Mouse (Mus musculus) A20 (cell line): ENCODE results near the gene Slco4c1.

Source experiments
- DNase-seq: peaks from one replicate; pipeline ENCODE4 v3.0.0-alpha.2; 2011; ENCODE audit warnings: low read depth, low spot score

Gene Slco4c1

DNA sequence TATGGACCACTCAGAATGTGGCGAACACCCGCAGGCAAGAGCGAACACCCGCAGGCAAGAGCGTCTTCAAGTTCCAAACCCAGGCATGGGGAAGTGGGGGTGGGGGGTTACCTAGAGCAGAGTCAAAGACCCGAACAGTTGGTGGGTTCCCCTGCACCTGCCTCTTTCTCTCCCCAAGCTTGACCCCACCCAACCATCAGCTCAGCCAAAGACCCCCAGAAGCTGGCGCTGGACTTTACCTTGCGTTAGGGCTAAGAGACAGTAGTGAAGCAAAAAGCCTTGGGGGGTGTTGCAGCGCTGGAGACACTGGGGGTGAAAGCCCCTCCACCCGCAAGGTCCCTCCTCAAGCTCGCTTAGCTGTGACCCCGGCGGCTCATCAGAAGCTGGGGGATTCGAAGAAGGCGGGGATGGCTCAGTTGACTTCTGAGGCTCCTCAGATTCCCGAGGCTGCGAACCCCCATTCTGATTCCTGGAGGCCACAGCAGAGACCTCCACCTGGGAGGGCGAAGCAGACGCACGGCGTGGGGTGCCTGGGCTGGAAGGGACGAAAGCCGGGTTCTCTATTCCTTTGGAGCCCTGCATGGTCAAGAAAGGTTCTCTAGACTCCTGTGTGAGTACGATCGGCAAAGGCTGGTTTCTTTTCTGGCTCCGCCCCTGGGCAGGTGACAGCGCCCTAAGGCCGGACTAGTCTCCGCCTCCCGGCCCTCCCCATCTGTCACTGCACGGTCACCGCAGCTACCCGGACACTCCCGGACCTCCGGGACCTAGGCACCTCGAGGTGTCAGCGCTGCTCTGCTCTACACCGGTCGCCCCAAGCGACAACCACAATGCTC lies at the start of gene Slco4c1:
Gene Slco4c1, minus strand, starts transcription at position 644 of the 833 bp plus-strand sequence.
- DNase-seq = no peak

DNA sequence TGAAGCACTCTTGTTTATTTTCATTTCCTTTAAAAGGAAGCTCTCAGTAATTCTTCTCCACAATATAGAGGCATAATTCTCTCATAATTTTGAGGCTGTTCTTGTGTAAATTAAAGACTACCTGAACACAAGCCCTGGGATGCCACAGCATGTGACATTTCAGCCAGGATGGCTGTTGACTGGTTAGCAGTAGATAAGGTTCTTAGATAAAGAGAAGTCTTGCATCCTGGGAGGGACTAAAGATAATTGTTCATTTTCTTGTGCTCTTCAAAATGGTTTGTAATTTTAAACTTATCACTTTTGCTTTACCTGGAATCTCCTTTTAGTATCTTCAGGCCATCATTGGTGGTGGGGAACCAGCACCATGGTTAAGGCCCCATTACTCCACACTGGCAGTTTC lies 45.4 kb upstream of the Slco4c1 start:
- DNase-seq = no peak

DNA sequence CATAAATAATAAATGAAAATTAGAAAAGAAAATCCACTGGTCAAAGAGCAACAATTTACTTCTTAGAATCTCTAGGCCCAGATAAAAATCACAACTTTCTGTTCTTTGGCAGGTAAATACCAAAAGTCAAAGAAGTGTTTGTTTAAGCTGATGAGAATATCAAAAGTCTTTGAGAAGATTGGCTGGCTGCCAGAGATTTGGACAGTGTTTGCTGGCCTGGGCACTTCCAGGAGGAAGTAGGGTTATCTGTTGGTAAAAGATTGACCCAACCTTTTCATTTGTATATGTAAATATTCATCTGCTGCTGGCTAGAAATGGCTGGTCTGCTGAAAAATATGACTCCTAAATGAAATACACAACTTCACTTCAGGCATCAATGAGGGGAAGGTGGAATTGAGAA lies 11.8 kb upstream of the Slco4c1 start:
- no peak for DNase-seq

DNA sequence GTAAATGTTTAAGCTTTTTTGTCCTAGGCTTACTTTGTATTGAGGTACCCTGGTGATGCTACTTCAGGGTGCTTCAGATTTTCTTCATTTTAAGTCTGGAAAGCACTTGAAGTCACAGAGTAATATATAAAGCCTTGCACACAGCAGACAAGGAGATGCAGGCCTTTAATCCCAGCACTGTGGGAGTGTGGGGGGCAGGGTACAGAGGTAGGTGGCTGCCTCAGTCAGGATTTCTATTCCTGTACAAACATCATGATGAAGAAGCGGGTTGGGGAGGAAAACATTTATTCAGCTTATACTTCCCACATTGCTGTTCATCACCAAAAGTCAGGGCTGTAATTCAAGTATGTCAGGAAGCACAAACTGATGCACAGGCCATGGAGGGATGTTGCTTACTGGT lies 6.6 kb upstream of the Slco4c1 start:
- no peak for DNase-seq

DNA sequence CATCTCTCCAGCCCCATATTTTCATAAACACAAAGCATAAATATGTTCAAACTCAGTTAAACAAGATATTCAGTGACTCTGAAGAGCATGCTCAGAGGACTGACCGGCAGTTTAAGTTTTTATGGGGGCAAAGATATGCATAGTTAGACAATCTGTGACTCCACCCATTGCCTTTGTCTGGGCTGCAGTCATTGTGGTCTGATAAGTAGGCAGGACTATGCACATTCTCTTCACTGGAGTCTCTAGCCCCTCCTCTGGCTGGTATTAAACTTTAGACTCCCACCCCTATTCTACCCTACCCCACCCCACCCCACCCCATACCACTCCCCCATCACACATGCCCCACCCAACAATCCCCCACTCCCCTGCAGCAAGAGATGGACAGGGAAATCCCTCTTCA lies 4.1 kb upstream of the Slco4c1 start:
- DNase-seq = no peak

GRCm38 (mm10) chr1:96874636-96875035 lies 2.7 kb upstream of the Slco4c1 start:
- no peak for DNase-seq

DNA sequence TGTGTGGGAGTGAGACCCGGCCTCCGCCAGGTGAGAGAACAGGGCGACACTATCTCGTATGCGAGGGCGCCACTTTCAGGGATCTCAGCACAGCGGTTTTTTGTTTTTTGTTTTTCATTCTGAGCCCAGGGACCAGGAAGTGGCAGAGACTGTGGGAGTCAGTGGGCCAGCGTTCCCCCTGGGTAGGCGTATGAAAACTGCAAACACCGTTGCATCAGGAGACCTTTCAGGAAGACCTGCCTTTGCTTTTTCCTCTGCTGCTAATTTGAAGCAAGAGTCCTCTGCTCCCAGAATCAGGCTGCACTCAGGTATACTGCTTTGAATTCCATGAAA lies 356 bp upstream of the Slco4c1 start:
- no peak for DNase-seq

- no peak for DNase-seq
Observed at GRCm38 (mm10) chr1:96870764-96871307, 1.1 kb downstream of the Slco4c1 start.

DNA sequence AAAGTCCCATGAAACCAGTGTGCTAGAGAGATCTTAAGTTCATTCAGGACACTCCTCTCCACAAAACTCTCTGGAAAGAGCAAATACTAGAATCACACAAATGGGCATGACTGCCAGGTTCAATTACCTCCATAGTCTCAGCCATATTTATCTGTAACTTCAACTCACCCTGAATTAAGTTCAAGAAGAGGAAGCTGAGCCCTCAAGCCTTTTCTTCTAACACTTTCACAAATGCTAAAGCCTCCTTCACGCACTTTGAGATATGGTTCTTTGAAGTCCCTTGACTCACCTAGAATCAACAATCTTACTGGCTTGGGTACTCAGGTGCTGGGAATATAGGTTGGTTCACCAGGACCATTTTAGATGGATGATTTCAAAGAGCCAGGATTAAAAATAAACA lies 3.2 kb downstream of the Slco4c1 start:
- no peak for DNase-seq

- no peak for DNase-seq
Observed at GRCm38 (mm10) chr1:96866002-96866401, 6.0 kb downstream of the Slco4c1 start.

DNA sequence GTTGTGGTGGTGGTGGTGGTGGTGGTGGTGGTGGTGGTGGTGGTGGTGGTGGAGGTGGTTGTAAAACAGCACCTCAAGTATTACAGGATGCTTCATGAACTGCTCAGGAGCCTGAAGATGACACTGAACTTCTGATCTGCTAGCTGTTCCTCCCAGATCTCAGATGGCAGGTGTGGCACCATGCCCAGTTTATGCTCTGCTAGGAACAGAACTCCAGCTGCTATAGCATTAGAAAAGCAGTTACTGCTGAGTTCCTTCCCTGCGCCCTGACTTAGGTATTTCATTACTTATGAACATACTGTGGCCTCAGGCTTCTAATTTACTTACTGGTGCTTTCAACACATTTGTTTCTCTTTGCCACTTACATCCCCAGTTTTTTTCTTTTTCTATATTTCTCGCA lies 7.9 kb downstream of the Slco4c1 start:
- no peak for DNase-seq

GRCm38 (mm10) chr1:96859995-96860684 lies 11.8 kb downstream of the Slco4c1 start:
- no peak for DNase-seq

GRCm38 (mm10) chr1:96853541-96853940 lies 18.4 kb downstream of the Slco4c1 start:
- no peak for DNase-seq

DNA sequence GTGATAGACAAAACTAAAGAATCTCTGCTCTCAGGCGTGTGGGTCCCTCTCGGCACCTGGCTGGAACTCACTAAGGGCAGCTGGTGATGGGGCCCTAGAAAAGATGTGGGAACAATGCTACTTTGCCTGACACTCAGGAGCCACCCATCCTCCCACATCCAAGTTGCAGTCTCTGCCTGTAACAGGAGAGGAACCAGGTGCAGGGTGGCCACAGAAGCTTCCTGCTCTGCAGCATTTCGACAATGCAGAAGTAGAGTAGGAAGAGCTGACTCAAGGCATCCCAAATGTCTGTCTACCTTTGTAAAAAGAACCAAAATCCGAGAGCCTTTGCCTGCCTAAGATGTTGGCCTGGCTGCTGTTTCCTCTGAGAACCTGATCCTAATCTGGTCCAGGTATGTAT lies 22.9 kb downstream of the Slco4c1 start:
- no peak for DNase-seq

GRCm38 (mm10) chr1:96848606-96849005 lies 23.4 kb downstream of the Slco4c1 start:
- no peak for DNase-seq

- DNase-seq = peak; percentile 41
Observed at GRCm38 (mm10) chr1:96846727-96847126, 25.2 kb downstream of the Slco4c1 start.

- no peak for DNase-seq
Observed at GRCm38 (mm10) chr1:96805287-96805727, 66.7 kb downstream of the Slco4c1 start.

DNA sequence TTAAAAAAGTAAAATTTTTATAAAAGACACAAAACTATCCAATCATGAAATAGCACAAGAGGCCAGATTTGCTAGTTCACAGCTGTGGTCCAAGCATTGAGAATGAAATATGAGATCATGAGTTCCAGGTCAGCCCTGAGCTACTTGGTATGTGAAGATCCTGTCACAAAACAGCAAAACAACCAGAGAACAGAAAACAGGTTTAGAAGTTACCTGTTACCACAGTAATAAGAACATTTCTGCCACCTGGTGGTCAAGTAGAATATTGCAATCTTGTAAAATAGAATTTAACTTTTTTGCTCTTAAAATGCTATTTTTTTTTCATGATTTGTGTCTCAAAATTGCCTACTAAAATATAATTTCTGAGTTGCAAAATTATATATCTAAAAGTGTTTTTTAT lies 70.4 kb downstream of the Slco4c1 start:
- DNase-seq = peak; percentile 49

GRCm38 (mm10) chr1:96794690-96795089 lies 77.3 kb downstream of the Slco4c1 start:
- DNase-seq = no peak

DNA sequence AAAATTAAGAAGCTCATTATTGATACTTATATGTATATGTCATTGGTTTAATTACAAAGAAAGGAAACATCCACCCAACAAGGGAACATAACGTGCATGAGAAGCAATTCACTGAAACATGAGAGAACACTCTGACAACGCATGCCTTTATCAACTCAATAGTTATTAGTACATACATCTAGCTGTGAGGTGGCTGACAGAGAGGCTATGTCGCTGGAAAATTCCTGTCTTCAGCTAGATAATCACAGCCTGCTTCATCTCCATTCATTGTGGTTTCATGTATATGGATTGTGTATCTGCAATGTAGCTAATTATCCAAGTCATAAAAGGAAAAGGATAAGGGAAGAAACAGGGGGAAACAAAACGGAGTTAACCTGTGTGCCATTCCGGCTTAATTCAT lies 77.7 kb downstream of the Slco4c1 start:
- DNase-seq = no peak

DNA sequence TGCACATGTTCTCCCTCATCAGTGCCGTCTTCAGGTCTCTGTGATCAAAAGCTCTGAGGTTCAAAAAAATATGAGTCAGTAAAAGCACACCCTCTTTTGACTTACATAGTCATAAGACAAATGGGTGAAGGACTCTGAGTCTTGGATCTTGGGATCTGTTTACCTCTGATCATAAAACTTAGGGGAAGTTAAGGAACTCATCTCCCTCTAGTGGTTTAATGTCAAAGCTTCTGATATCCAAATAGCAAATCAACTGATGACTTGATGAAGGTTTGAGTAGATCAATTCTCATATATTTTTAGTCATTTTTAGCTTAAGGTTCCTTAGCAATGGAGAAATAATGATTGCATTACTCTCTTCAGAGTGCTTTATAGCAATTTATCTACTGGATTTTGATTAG lies 82.7 kb downstream of the Slco4c1 start:
- no peak for DNase-seq

GRCm38 (mm10) chr1:96774174-96774573 lies 97.8 kb downstream of the Slco4c1 start:
- DNase-seq = no peak

GRCm38 (mm10) chr1:96773712-96774111 lies 98.3 kb downstream of the Slco4c1 start:
- no peak for DNase-seq
